ENCODE assay signal across 19 mouse cellular contexts in genomic region chr7:30023324-30023723, GRCm38 (mm10).
"Had no signal": no experiment of that assay in that cellular context is flagged by ENCODE, and none has a peak within 500 bp of the region (broad histone marks: within the 10 kb centered on the region; RNA-seq: fewer than 3 reads in every experiment).

No protein-coding gene starts in this region.

- H3K4me1 ChIP-seq: midbrain, embryonic 10.5 days; midbrain, embryonic 12.5 days; neural tube, embryonic 13.5 days; neural tube, embryonic 15.5 days had no signal

- H3K9ac ChIP-seq: lung, embryonic 14.5 days; midbrain, embryonic 12.5 days; neural tube, embryonic 13.5 days; neural tube, embryonic 15.5 days had no signal

- H3K4me3 ChIP-seq: midbrain, embryonic 10.5 days; midbrain, embryonic 12.5 days; myocyte; neural tube, embryonic 13.5 days; neural tube, embryonic 15.5 days had no signal

- DNase-seq: lung, adult 18-20 months; lung, embryonic 14.5 days; lung, postnatal 10 days; lung, postnatal 4 days; midbrain, embryonic 14.5 days; retina, postnatal 1 day; right cerebral cortex, adult 18-20 months; right cerebral cortex, postnatal 25 days; right cerebral cortex, postnatal 4 days; spleen, adult 18-20 months; thymus, adult 18-20 months; thymus, postnatal 14 days; thymus, postnatal 4 days had no signal

- H3K27me3 ChIP-seq: midbrain, embryonic 12.5 days; neural tube, embryonic 13.5 days; neural tube, embryonic 15.5 days had no signal

- ATAC-seq: midbrain, embryonic 16.5 days had no signal

- H3K27ac ChIP-seq: midbrain, embryonic 10.5 days; midbrain, embryonic 12.5 days; neural tube, embryonic 13.5 days; neural tube, embryonic 15.5 days had no signal

- H3K9me3 ChIP-seq: midbrain, embryonic 10.5 days; midbrain, embryonic 12.5 days; neural tube, embryonic 13.5 days; neural tube, embryonic 15.5 days had no signal
